Mouse (Mus musculus): ENCODE data around the gene Cdh16.
"Not testable (repeated sequence)": the region's sequence is repeated elsewhere in the genome, so short reads cannot be mapped to it uniquely, and the experiment has no call there.

Cdh16 gene

DNA sequence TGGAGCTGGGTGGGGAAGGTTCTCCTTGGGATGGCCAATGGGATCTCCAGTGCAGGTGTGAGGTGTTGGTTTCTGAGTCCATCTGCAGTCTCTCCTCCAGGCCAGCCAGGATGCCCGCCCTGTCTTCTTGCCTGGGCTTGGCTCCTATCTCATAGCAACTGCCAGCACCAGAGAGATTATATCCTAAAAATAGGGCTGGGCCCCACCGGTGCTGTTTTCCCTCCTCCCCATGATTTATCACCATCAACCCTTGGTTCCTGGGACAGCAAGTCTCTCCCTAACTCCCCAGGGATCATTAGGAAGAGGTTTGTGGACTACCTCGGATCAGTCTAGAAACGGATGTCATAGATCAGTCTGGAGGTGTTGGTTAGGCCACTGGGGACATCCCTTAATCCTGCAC lies 11.1 kb downstream of the Cdh16 start:
- DNase-seq (ENCODE audit: low spot score): no peak

GRCm38 (mm10) chr8:104611613-104612012 lies 12.6 kb downstream of the Cdh16 start:
- no peak for DNase-seq (ENCODE audit: low spot score)

GRCm38 (mm10) chr8:104610185-104610766 lies 13.9 kb downstream of the Cdh16 start:
- no peak for DNase-seq (ENCODE audit: low spot score)

DNA sequence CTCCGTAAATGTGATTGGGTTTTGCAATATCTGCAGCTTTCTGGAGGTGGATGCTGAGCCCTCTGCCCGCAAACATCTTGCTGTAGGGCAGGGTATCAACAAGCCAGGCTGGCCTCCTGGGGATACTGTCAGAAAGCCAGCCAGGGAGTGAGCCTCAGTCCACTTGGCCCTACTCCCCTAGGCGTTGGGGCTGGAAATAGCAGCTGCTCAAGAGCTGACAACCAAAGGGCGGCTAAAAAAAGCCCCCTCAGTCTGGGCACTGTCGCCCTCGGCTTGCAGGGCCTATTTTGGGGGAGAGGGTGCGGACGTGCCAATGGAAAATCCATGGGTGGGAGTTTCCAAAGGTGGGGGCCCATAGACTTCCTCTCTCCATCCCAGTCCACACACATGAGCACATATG lies 15.0 kb downstream of the Cdh16 start:
- no peak for DNase-seq (ENCODE audit: low spot score)

- no peak for DNase-seq (ENCODE audit: low spot score)
Observed at GRCm38 (mm10) chr8:104607944-104608343, 16.3 kb downstream of the Cdh16 start.

GRCm38 (mm10) chr8:104606329-104606728 lies 17.9 kb downstream of the Cdh16 start:
- DNase-seq (ENCODE audit: low spot score): no peak

GRCm38 (mm10) chr8:104603245-104603593 lies 21.0 kb downstream of the Cdh16 start:
- no peak for DNase-seq (ENCODE audit: low spot score)

DNA sequence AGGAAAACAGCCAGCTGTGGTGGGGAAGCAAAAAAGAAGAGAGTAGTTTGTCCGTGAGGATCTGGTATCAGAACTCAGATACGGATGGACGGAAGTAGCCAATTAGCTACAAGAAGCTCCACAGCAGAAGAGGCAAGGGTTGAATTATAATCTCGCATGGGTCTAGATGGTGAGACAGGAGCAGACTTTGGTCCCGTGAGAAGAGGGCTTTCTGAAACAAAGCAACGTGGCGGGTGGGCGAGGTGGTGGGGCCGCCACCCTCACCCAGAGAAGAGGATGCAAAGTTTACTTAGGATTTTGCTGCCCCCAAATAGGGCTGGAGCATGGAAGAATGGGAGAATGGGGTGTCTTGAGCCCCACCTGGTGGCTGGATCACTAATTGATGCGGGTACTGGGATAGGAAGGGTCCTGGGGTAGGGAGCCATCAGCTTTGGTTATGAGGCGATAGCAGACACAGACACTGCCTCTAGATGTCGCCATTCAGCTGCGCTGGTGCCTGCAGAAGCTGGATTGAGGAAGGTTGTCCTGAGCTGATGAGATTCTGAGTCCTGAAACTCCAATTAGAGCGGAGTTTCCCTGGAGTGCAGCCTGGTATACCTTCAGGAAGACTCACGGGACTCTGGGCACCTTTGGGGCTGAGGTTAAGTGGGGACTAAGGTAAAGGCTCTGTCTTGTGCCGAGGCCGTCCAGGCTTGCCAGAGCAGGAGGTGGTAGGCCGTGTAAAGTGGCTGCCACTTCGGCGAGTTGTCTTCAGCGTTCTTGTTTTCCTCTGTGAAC lies 21.5 kb downstream of the Cdh16 start:
- DNase-seq (ENCODE audit: low spot score): peak; percentile 79

DNA sequence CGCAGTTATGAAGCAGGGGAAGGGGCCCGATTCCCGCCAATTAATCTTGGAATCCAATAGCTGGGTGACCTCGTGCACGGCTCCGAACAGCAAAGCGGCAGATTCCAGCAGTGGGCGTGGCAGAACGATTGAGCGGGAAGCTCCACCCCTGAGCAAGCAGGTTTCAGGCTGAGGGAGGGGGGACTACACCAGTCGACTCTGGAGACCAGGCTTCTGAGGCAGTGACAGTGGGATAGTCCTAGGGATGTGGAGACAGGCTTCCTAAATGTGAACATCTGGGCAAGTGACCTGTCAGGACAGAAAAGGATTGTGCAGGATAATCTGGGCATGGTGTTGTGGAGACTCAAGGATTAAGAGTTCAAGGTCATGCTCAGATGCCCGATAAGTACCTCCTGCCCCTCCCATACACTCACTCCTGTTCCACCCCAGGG lies 22.2 kb downstream of the Cdh16 start:
- DNase-seq (ENCODE audit: low spot score): no peak

- no peak for DNase-seq (ENCODE audit: low spot score)
Observed at GRCm38 (mm10) chr8:104601386-104601785, 22.8 kb downstream of the Cdh16 start.

DNA sequence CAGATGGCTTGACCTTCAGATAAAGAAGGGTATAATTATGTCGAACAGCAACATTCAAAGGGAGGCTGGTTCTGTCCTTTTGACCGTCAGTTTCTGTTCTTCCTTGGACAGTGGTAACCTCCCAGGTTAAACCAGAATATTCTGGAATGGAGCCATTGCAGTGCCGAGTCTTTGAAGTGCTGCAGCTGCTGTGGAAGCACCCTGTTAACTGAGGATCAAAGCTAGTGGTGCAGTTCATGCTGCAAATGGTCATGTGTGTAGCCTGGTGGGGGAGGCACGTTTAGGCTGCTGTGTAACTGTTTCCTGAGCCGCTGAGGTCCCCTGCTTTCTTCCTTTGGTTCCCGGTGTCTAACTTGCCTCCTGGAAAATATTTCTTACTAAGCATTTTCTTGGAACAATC lies 25.7 kb downstream of the Cdh16 start:
- no peak for DNase-seq (ENCODE audit: low spot score)

- no peak for DNase-seq (ENCODE audit: low spot score)
Observed at GRCm38 (mm10) chr8:104597656-104598055, 26.5 kb downstream of the Cdh16 start.

DNA sequence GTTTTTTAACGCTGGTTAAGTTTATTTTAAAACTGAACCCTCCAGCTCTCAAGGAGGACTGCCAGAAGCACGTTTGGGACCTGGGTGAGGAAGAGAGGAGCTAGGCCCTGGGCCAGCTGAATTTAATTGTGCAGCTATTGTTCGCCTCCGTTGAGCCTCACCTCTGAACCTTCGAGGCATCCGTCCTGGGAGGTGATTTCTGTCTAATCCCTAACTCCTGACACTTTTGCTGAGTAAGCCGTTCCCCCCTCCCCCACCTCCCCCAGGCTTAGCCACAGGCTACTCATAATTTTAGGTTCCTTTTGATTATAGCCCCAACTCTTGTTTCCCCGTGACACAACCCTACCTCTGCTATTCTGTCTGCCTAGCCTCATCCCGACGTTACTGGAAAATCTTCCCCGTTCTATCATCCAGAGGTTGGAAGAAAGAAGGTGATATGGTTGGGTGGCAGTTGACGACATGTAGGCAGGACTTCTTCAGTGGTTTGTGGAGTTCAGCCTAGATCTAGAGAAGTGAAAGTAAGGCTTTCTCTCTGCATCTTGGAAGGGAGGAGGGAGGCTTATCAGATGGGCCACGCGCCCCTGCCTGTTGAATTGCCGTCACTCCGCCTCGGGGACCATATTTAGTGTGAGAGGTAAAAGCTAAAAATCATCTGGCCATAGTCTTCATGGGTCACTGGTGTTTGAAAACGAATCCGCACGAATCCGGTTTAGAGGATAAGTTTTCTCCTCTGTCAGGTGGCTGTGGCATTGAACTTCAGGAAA lies 28.2 kb downstream of the Cdh16 start:
- no peak for DNase-seq (ENCODE audit: low spot score)

GRCm38 (mm10) chr8:104594611-104595362 lies 29.4 kb downstream of the Cdh16 start:
- no peak for DNase-seq (ENCODE audit: low spot score)

DNA sequence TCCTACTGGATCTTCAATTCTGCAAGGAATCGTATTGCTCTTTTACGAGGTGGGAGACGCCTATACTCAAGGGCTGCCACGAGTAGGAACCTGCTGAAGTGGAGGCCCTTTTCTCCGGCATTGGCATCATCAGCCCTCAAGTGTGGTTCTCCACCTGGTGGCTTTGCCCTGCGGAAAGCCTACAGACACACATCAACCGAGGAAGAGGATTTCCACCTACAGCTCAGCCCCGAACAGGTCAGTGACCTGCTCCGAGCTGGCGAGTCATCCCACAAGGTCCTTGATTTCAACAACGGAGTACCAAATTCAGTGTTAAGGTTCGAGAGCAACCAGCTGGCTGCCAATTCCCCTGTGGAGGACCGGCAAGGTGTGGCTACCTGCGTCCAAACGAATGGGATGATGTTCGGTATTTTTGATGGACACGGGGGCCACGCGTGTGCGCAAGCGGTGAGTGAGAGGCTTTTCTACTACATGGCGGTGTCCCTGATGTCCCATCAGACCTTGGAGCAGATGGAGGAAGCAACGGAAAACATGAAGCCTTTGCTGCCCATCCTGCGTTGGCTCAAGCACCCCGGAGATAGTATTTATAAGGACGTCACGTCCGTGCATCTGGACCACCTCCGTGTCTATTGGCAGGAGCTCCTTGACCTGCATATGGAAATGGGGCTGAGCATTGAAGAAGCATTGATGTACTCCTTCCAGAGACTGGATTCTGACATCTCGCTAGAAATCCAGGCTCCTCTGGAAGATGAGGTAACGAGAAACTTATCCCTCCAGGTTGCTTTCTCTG lies 30.5 kb downstream of the Cdh16 start:
- no peak for DNase-seq (ENCODE audit: low spot score)

GRCm38 (mm10) chr8:104592566-104592965 lies 31.6 kb downstream of the Cdh16 start:
- no peak for DNase-seq (ENCODE audit: low spot score)

- no peak for DNase-seq (ENCODE audit: low spot score)
Observed at GRCm38 (mm10) chr8:104591856-104592255, 32.3 kb downstream of the Cdh16 start.

GRCm38 (mm10) chr8:104591133-104591834 lies 32.9 kb downstream of the Cdh16 start, which contains the start of gene Pdp2:
Pdp2 (plus strand) TSS chr8:104591451.
- peak; percentile 92 for DNase-seq (ENCODE audit: low spot score)

GRCm38 (mm10) chr8:104590284-104590683 lies 33.9 kb downstream of the Cdh16 start:
- no peak for DNase-seq (ENCODE audit: low spot score)

DNA sequence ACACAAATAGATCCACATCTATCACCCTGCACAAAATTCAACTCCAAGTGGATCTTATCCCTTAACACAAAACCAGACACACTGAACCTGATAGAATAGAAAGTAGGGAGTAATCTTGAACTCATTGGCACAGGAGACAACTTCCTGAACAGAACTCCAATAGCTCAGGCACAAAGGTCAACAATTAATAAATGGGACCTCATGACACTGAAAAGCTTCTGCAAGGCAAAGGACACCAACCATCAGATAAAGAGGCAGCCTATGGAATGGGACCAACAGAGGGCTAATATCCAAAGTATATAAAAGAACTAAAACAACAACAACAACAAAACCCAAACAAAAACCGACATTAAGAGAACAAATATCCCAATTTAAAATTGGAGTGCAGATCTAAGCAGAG lies 39.7 kb downstream of the Cdh16 start:
- no peak for DNase-seq (ENCODE audit: low spot score)

- DNase-seq (ENCODE audit: low spot score): not testable (repeated sequence)
Observed at GRCm38 (mm10) chr8:104577606-104578005, 46.6 kb downstream of the Cdh16 start.

Measured in layer of hippocampus, adult 9-10 months (tissue).